Mouse (Mus musculus): ENCODE measurements around the gene Tmem59l. TPM values are rescaled to one million over a fixed set of nuclear protein-coding genes. Genes with fewer than 3 reads are reported as not detected.

Tmem59l gene
- total RNA-seq, 2 experiments from 2014 or later: not detected

- ATAC-seq (replicated peaks; ENCODE audit: low FRiP score, poor library complexity, severe bottlenecking): no peak
Observed at GRCm38 (mm10) chr8:70438423-70438822, 48.7 kb downstream of the Tmem59l start.

- no peak for ATAC-seq (replicated peaks; ENCODE audit: low FRiP score, poor library complexity, severe bottlenecking)
Observed at GRCm38 (mm10) chr8:70435156-70435555, 52.0 kb downstream of the Tmem59l start.

Other genes with a start within 250 kb of the Tmem59l start
- gene Homer3, start 204.5 kb downstream of the Tmem59l start, total RNA-seq (2015; ENCODE audit: low replicate concordance): 1.3 TPM in 1 of 2 replicates, not detected in the other
- gene Homer3, start 204.5 kb downstream of the Tmem59l start, total RNA-seq (2017; ENCODE audit: low replicate concordance): not detected in 2 replicates
- gene Ddx49, start 184.9 kb downstream of the Tmem59l start, total RNA-seq (2015; ENCODE audit: low replicate concordance): 2.5 and 9.2 TPM in 2 replicates
- gene Ddx49, start 184.9 kb downstream of the Tmem59l start, total RNA-seq (2017; ENCODE audit: low replicate concordance): 12.5 and 30.4 TPM in 2 replicates
- 78.6 and 122 TPM in 2 replicates for gene Cope, start 184.8 kb downstream of the Tmem59l start, total RNA-seq (2015; ENCODE audit: low replicate concordance)
- gene Cope, start 184.8 kb downstream of the Tmem59l start, total RNA-seq (2017; ENCODE audit: low replicate concordance): 16.7 and 51.7 TPM in 2 replicates
- gene Cers1, start 171.6 kb downstream of the Tmem59l start, total RNA-seq (2015; ENCODE audit: low replicate concordance): not detected in 2 replicates
- gene Cers1, start 171.6 kb downstream of the Tmem59l start, total RNA-seq (2017; ENCODE audit: low replicate concordance): not detected in 2 replicates
- gene Gdf1, start 157.5 kb downstream of the Tmem59l start, total RNA-seq (2015; ENCODE audit: low replicate concordance): not detected in 2 replicates
- gene Gdf1, start 157.5 kb downstream of the Tmem59l start, total RNA-seq (2017; ENCODE audit: low replicate concordance): not detected in 2 replicates
- gene Upf1, start 134.1 kb downstream of the Tmem59l start, total RNA-seq (2015; ENCODE audit: low replicate concordance): 18.4 and 20.2 TPM in 2 replicates
- 32.5 and 43.9 TPM in 2 replicates for gene Upf1, start 134.1 kb downstream of the Tmem59l start, total RNA-seq (2017; ENCODE audit: low replicate concordance)
- gene Comp, start 113.8 kb downstream of the Tmem59l start, total RNA-seq (2015; ENCODE audit: low replicate concordance): not detected in 2 replicates
- gene Comp, start 113.8 kb downstream of the Tmem59l start, total RNA-seq (2017; ENCODE audit: low replicate concordance): 0.39 TPM in 1 of 2 replicates, not detected in the other
- 3.8 and 8.6 TPM in 2 replicates for gene Crtc1, start 47.8 kb downstream of the Tmem59l start, total RNA-seq (2015; ENCODE audit: low replicate concordance)
- gene Crtc1, start 47.8 kb downstream of the Tmem59l start, total RNA-seq (2017; ENCODE audit: low replicate concordance): 0.64 and 2.3 TPM in 2 replicates
- 5.0 and 10.1 TPM in 2 replicates for gene Klhl26, start 10.4 kb downstream of the Tmem59l start, total RNA-seq (2015; ENCODE audit: low replicate concordance)
- 4.0 and 5.1 TPM in 2 replicates for gene Klhl26, start 10.4 kb downstream of the Tmem59l start, total RNA-seq (2017; ENCODE audit: low replicate concordance)
- gene Crlf1, start 5.8 kb upstream of the Tmem59l start, total RNA-seq (2015; ENCODE audit: low replicate concordance): not detected in 2 replicates
- gene Crlf1, start 5.8 kb upstream of the Tmem59l start, total RNA-seq (2017; ENCODE audit: low replicate concordance): 1.4 TPM in 1 of 2 replicates, not detected in the other
- 22.3 TPM in 1 of 2 replicates, not detected in the other for gene Rex1bd, start 19.4 kb upstream of the Tmem59l start, total RNA-seq (2015; ENCODE audit: low replicate concordance)
- 17.8 and 19.6 TPM in 2 replicates for gene Rex1bd, start 19.4 kb upstream of the Tmem59l start, total RNA-seq (2017; ENCODE audit: low replicate concordance)
- 1,194 and 1,251 TPM in 2 replicates for gene Uba52, start 23.4 kb upstream of the Tmem59l start, total RNA-seq (2015; ENCODE audit: low replicate concordance)
- 418 and 1,480 TPM in 2 replicates for gene Uba52, start 23.4 kb upstream of the Tmem59l start, total RNA-seq (2017; ENCODE audit: low replicate concordance)
- gene Fkbp8, start 40.4 kb upstream of the Tmem59l start, total RNA-seq (2015; ENCODE audit: low replicate concordance): 28.9 and 45.8 TPM in 2 replicates
- gene Fkbp8, start 40.4 kb upstream of the Tmem59l start, total RNA-seq (2017; ENCODE audit: low replicate concordance): 74.7 and 94.6 TPM in 2 replicates
- gene Kxd1, start 40.6 kb upstream of the Tmem59l start, total RNA-seq (2015; ENCODE audit: low replicate concordance): 27.8 and 34.4 TPM in 2 replicates
- 11.8 and 14.4 TPM in 2 replicates for gene Kxd1, start 40.6 kb upstream of the Tmem59l start, total RNA-seq (2017; ENCODE audit: low replicate concordance)
- 10.5 and 22.3 TPM in 2 replicates for gene Ell, start 52.1 kb upstream of the Tmem59l start, total RNA-seq (2015; ENCODE audit: low replicate concordance)
- gene Ell, start 52.1 kb upstream of the Tmem59l start, total RNA-seq (2017; ENCODE audit: low replicate concordance): 2.8 and 15.5 TPM in 2 replicates
- 5.8 and 15.9 TPM in 2 replicates for gene Isyna1, start 107.0 kb upstream of the Tmem59l start, total RNA-seq (2015; ENCODE audit: low replicate concordance)
- gene Isyna1, start 107.0 kb upstream of the Tmem59l start, total RNA-seq (2017; ENCODE audit: low replicate concordance): 2.5 and 8.0 TPM in 2 replicates
- 9.0 and 13.0 TPM in 2 replicates for gene Ssbp4, start 121.5 kb upstream of the Tmem59l start, total RNA-seq (2015; ENCODE audit: low replicate concordance)
- gene Ssbp4, start 121.5 kb upstream of the Tmem59l start, total RNA-seq (2017; ENCODE audit: low replicate concordance): 18.1 and 30.6 TPM in 2 replicates
- gene Lrrc25, start 128.8 kb upstream of the Tmem59l start, total RNA-seq (2015; ENCODE audit: low replicate concordance): 2.5 and 11.7 TPM in 2 replicates
- 2.3 and 3.5 TPM in 2 replicates for gene Lrrc25, start 128.8 kb upstream of the Tmem59l start, total RNA-seq (2017; ENCODE audit: low replicate concordance)
- gene Gdf15, start 145.1 kb upstream of the Tmem59l start, total RNA-seq (2015; ENCODE audit: low replicate concordance): not detected in 2 replicates
- gene Gdf15, start 145.1 kb upstream of the Tmem59l start, total RNA-seq (2017; ENCODE audit: low replicate concordance): not detected in 2 replicates
- 0.36 and 6.3 TPM in 2 replicates for gene Pgpep1, start 173.0 kb upstream of the Tmem59l start, total RNA-seq (2015; ENCODE audit: low replicate concordance)
- gene Pgpep1, start 173.0 kb upstream of the Tmem59l start, total RNA-seq (2017; ENCODE audit: low replicate concordance): under 0.01 and 3.0 TPM in 2 replicates
- gene Lsm4, start 185.9 kb upstream of the Tmem59l start, total RNA-seq (2015; ENCODE audit: low replicate concordance): 86.5 and 93.1 TPM in 2 replicates
- 38.4 and 57.6 TPM in 2 replicates for gene Lsm4, start 185.9 kb upstream of the Tmem59l start, total RNA-seq (2017; ENCODE audit: low replicate concordance)
- 26.7 and 36.0 TPM in 2 replicates for gene Jund, start 211.6 kb upstream of the Tmem59l start, total RNA-seq (2015; ENCODE audit: low replicate concordance)
- gene Jund, start 211.6 kb upstream of the Tmem59l start, total RNA-seq (2017; ENCODE audit: low replicate concordance): 21.1 and 32.0 TPM in 2 replicates
- gene Iqcn, start 216.1 kb upstream of the Tmem59l start, total RNA-seq (2015; ENCODE audit: low replicate concordance): not detected in 2 replicates
- gene Iqcn, start 216.1 kb upstream of the Tmem59l start, total RNA-seq (2017; ENCODE audit: low replicate concordance): not detected in 2 replicates
- gene Gm3336, start 231.2 kb upstream of the Tmem59l start, total RNA-seq (2015; ENCODE audit: low replicate concordance): not detected in 2 replicates
- gene Gm3336, start 231.2 kb upstream of the Tmem59l start, total RNA-seq (2017; ENCODE audit: low replicate concordance): not detected in 2 replicates
- 0.72 and 0.84 TPM in 2 replicates for gene Pde4c, start 236.4 kb upstream of the Tmem59l start, total RNA-seq (2015; ENCODE audit: low replicate concordance)
- gene Pde4c, start 236.4 kb upstream of the Tmem59l start, total RNA-seq (2017; ENCODE audit: low replicate concordance): not detected in 2 replicates

Measured in erythroid progenitor cell, adult 5-6 weeks (primary cell).